Mouse (Mus musculus) bone marrow macrophage, adult 2 months (primary cell): Measurements from ENCODE around the gene A430078G23Rik.

Experiments used
- CTCF ChIP-seq: IDR thresholded peaks from 2 replicates; pipeline ENCODE4 v1.5.1; 2012; ENCODE audit warnings: low read depth, mild to moderate bottlenecking, low read length, moderate library complexity
- POLR2A ChIP-seq: IDR thresholded peaks from 2 replicates; pipeline ENCODE4 v1.6.1; 2012; ENCODE audit warnings: mild to moderate bottlenecking, low read depth, low read length, borderline replicate concordance

DNA sequence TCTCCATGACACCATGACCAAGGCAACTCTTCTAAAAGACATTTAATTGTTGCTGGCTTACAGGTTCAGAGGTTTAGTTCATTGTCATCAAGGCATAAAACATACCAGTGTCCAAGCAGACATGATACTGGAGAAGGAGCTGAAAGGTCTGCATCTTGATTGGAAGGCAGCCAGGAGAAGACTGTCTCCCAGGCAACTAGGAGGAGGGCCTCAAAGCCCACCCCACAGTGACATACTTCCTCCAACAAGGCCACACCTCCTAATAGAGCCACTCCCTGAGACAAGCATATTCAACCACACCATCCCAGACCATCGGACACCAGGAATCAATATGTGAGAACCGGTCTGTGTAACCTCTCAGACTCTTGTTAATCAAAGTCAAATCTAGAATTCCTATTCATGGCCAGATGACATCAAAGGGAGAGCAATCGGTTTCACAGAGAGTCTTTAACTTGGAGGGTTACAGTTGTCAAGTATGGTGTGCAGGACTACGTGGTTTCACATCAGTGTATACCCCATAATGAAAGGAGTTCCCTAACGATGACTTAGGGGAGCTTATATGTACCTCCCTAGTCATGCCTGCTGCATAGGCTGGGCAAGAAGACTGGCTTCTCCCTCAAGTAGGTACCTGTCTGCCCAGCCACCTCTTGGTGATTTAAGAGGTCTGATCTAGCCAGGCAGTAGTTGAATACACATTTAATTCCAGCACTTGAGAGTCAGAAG is 6.4 kb upstream of the A430078G23Rik start:
- TF ChIP-seq POLR2A = no peak
- no peak for TF ChIP-seq CTCF
